Mouse (Mus musculus) small intestine, adult 2 months (tissue): ENCODE measurements at regions not wholly inside any gene's neighbourhood (a gene's known extent, or its start where the extent isn't known, plus 50 kb on each side); places are given as distances from the start of the nearest gene placed in this dataset.

Experiments used
- H3K27ac ChIP-seq: fragments of 200-500 bp; 2 replicates; pipeline ENCODE4 v1.5.1; 2012; ENCODE audit warnings: low read depth, low read length, control low read depth, inconsistent platforms; ENCODE audit not compliant: insufficient read depth
- H3K27me3 ChIP-seq: fragments of 200-500 bp; 2 replicates; pipeline ENCODE4 v1.6.1; 2012; ENCODE audit warnings: mild to moderate bottlenecking, moderate library complexity, low read length, inconsistent platforms; ENCODE audit not compliant: control insufficient read depth, insufficient read depth
- H3K36me3 ChIP-seq: fragments of 200-500 bp; 2 replicates; pipeline ENCODE4 v1.6.1; 2012; ENCODE audit warnings: mild to moderate bottlenecking, low read length, control low read depth, inconsistent platforms; ENCODE audit not compliant: control insufficient read depth, insufficient read depth
- H3K4me1 ChIP-seq: fragments of 200-500 bp; 2 replicates; pipeline ENCODE4 v1.6.1; 2012; ENCODE audit warnings: low read length, inconsistent platforms, mixed read lengths; ENCODE audit not compliant: control insufficient read depth, insufficient read depth, insufficient read length
- H3K4me3 ChIP-seq: fragments of 200-500 bp; 2 replicates; pipeline ENCODE4 v1.5.1; 2012; ENCODE audit warnings: low read depth, mild to moderate bottlenecking, control low read depth, inconsistent platforms, low read length, moderate library complexity
- CTCF ChIP-seq: fragments of 200-500 bp; IDR thresholded peaks from 2 replicates; pipeline ENCODE4 v1.5.1; 2012; ENCODE audit warnings: low read depth, mild to moderate bottlenecking, control low read depth, inconsistent platforms, low read length, moderate library complexity, mixed read lengths; ENCODE audit not compliant: insufficient replicate concordance, insufficient read length; ENCODE audit errors: extremely low read depth
- POLR2A ChIP-seq: fragments of 200-500 bp; IDR thresholded peaks from 2 replicates; pipeline ENCODE4 v1.6.1; 2012; ENCODE audit warnings: low read depth, mild to moderate bottlenecking, control low read depth, inconsistent platforms, low read length, moderate library complexity
- WGBS: fragments of 180-500 bp; shearing (Covaris S2); methylation state at CpG from one replicate; pipeline ENCODE4 v1.1.7; 2018; 5-methylcytosine and 5-hydroxymethylcytosine counted together

GRCm38 (mm10) chr6:147718052-147718712 is 242.6 kb downstream of the Ccdc91 start:
- TF ChIP-seq CTCF (no peak), POLR2A (no peak)
- 46% methylated on average over 8 of the region's 8 CpGs for WGBS
- Histone ChIP-seq H3K27me3 (no peaks in the 10 kb centered on the region), H3K36me3 (no peaks in the 10 kb centered on the region), H3K4me1 (no peaks in the 10 kb centered on the region), H3K4me3 (no peak overlapping the region), H3K27ac (no peak overlapping the region)

- H3K36me3 ChIP-seq: no peaks in the 10 kb centered on the region
- H3K27ac ChIP-seq: no peak overlapping the region
- TF ChIP-seq CTCF (no peak), POLR2A (no peak)
- no peaks in the 10 kb centered on the region for H3K4me1 ChIP-seq
- no peak overlapping the region for H3K4me3 ChIP-seq
- WGBS: 79% methylated on average over 10 of the region's 10 CpGs
- no peaks in the 10 kb centered on the region for H3K27me3 ChIP-seq
Measured at GRCm38 (mm10) chr6:147718713-147719490, 243.3 kb downstream of the Ccdc91 start.

DNA sequence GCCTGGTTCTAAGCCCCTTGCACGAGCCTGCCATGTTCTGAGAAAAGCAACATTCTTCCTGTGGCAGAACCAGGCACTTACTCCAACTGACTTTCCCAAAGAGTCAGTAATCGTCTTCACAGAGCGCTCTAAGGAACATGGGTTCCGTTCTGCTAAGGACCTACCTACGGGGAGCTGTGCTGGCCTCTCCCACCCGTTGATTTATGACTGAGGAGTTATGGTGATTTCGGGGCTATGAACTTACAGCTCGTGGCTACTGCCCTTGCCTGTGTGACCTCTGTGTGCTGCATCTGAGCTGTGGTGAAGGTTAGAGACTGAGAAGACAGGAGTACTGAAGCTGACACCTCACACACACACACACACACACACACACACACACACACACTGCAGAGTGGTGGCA is 243.9 kb downstream of the Ccdc91 start:
- 79% methylated on average over 8 of the region's 8 CpGs for WGBS
- Histone ChIP-seq H3K27ac (no peak overlapping the region), H3K4me3 (no peak overlapping the region), H3K4me1 (no peaks in the 10 kb centered on the region), H3K36me3 (no peaks in the 10 kb centered on the region), H3K27me3 (no peaks in the 10 kb centered on the region)
- TF ChIP-seq POLR2A: no peak

- no peaks in the 10 kb centered on the region for H3K27me3 ChIP-seq
- H3K36me3 ChIP-seq: no peaks in the 10 kb centered on the region
- TF ChIP-seq POLR2A: no peak
- no peak for TF ChIP-seq CTCF
- H3K4me1 ChIP-seq: no peaks in the 10 kb centered on the region
- H3K27ac ChIP-seq: no peak overlapping the region
- WGBS: 97% methylated on average over 5 of the region's 5 CpGs
- no peak overlapping the region for H3K4me3 ChIP-seq
Measured at GRCm38 (mm10) chr6:147723336-147723735, 247.7 kb downstream of the Ccdc91 start.

GRCm38 (mm10) chr6:147726987-147727386 is 251.4 kb downstream of the Ccdc91 start:
- TF ChIP-seq POLR2A (no peak), CTCF (no peak)
- 90% methylated on average over 4 of the region's 4 CpGs for WGBS

DNA sequence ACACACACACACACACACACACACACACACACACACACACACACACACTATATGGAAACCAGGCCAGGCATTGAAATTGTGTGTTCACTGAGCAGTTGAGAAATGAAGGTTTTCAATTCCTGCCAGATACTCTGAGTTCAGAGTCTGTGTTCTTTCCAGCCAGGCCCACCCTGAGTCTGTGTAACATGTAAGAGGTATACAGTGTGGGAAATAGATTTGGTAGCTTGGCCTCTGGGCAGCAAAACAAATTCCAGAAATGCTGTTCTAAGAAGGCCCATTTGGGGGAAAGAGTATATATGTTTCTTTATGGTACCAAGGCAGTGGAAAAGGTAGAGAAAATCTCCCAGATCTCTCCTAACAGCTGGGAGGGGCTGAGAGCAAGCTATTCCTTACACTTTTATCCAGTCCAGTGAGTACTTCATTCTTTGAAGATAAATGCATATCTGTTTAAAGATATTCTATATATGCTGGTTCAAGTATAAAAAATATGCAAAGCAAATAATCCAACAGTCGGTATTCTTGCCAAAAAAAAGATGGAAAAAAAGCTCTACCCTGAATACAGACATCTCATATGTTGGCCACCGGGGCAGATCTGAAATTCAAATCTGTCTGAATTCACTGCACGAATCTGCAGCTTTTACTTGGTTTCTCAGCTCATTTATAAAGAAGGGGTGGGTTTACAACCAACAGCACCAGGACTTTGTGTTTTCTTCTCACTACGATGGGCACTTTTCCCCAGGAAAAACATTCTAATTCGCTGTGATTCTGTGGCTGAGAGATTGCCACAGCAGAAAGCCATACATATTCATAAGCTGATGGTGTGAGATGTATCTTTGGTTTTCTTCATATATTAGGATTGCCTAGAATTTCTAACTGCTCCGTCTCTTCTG is 252.3 kb downstream of the Ccdc91 start:
- Histone ChIP-seq H3K27ac (no peak overlapping the region), H3K4me3 (no peak overlapping the region), H3K4me1 (no peaks in the 10 kb centered on the region), H3K36me3 (no peaks in the 10 kb centered on the region), H3K27me3 (no peaks in the 10 kb centered on the region)
- no peak for TF ChIP-seq POLR2A
- no peak for TF ChIP-seq CTCF
- WGBS: 89% methylated on average over 6 of the region's 6 CpGs

More at GRCm38 (mm10) chr6:147726987-147727386, 251.4 kb downstream of the Ccdc91 start:
- Histone ChIP-seq H3K27ac (no peak overlapping the region), H3K27me3 (no peaks in the 10 kb centered on the region), H3K4me3 (no peak overlapping the region), H3K36me3 (no peaks in the 10 kb centered on the region), H3K4me1 (no peaks in the 10 kb centered on the region)

GRCm38 (mm10) chr6:147729721-147730120 is 254.1 kb downstream of the Ccdc91 start:
- no peak for TF ChIP-seq POLR2A
- no peak for TF ChIP-seq CTCF
- H3K27ac ChIP-seq: no peak overlapping the region
- H3K4me1 ChIP-seq: no peaks in the 10 kb centered on the region
- no peaks in the 10 kb centered on the region for H3K36me3 ChIP-seq
- H3K27me3 ChIP-seq: no peaks in the 10 kb centered on the region
- no peak overlapping the region for H3K4me3 ChIP-seq
